ENCODE assay signal across 28 mouse cellular contexts in genomic region chr6:97897191-97897590, GRCm38 (mm10).
"Had no signal": no experiment of that assay in that cellular context is flagged by ENCODE, and none has a peak within 500 bp of the region (broad histone marks: within the 10 kb centered on the region; RNA-seq: fewer than 3 reads in every experiment).

No protein-coding gene starts in this region.

- H3K4me1 ChIP-seq: hindbrain, embryonic 13.5 days; hindbrain, embryonic 15.5 days; kidney, embryonic 15.5 days; liver, embryonic 13.5 days; liver, embryonic 15.5 days had no signal

- H3K27me3 ChIP-seq: heart, embryonic 13.5 days; heart, embryonic 15.5 days; hindbrain, embryonic 13.5 days; hindbrain, embryonic 15.5 days; kidney, embryonic 15.5 days; limb, embryonic 12.5 days; liver, embryonic 13.5 days; liver, embryonic 15.5 days had no signal

- H3K9me3 ChIP-seq: heart, embryonic 13.5 days; heart, embryonic 15.5 days; hindbrain, embryonic 13.5 days; hindbrain, embryonic 15.5 days; kidney, embryonic 15.5 days; limb, embryonic 12.5 days; liver, embryonic 13.5 days; liver, embryonic 15.5 days had no signal

- H3K36me3 ChIP-seq: heart, embryonic 13.5 days; heart, embryonic 15.5 days; hindbrain, embryonic 13.5 days; hindbrain, embryonic 15.5 days; kidney, embryonic 15.5 days; limb, embryonic 12.5 days; liver, embryonic 13.5 days; liver, embryonic 15.5 days had no signal

- DNase-seq: gastrocnemius, postnatal 14 days; gastrocnemius, postnatal 36 days; heart, adult 18-20 months; heart, postnatal 14 days; heart, postnatal 36 days; kidney, adult 11 months; kidney, adult 2 months; kidney, adult 9 months; kidney, postnatal 14 days; kidney, postnatal 36 days; layer of hippocampus, adult 9-11 months; layer of hippocampus, postnatal 36 days; left cerebral cortex, postnatal 4 days; liver; liver, embryonic 13.5 days; liver, postnatal 0 days had no signal

- H3K4me2 ChIP-seq: heart, embryonic 11.5 days; heart, embryonic 13.5 days; heart, embryonic 15.5 days; hindbrain, embryonic 13.5 days; hindbrain, embryonic 15.5 days; kidney, embryonic 15.5 days; limb, embryonic 12.5 days; liver, embryonic 11.5 days; liver, embryonic 13.5 days; liver, embryonic 15.5 days had no signal

- ATAC-seq: hindbrain, postnatal 0 days; intestine, embryonic 16.5 days; liver, postnatal 0 days had no signal

- H3K4me3 ChIP-seq: heart, embryonic 13.5 days; heart, embryonic 15.5 days; hindbrain, embryonic 13.5 days; hindbrain, embryonic 15.5 days; kidney, embryonic 15.5 days; limb, embryonic 12.5 days; liver, embryonic 13.5 days; liver, embryonic 15.5 days had no signal

- H3K9ac ChIP-seq: heart, embryonic 13.5 days; heart, embryonic 15.5 days; hindbrain, embryonic 13.5 days; hindbrain, embryonic 15.5 days; kidney, embryonic 15.5 days; limb, embryonic 12.5 days; liver, embryonic 13.5 days; liver, embryonic 15.5 days; liver, postnatal 0 days had no signal

- H3K27ac ChIP-seq: heart, embryonic 13.5 days; heart, embryonic 15.5 days; hindbrain, embryonic 13.5 days; hindbrain, embryonic 15.5 days; hindbrain, postnatal 0 days; kidney, embryonic 15.5 days; kidney, postnatal 0 days; limb, embryonic 12.5 days; liver, embryonic 13.5 days; liver, embryonic 15.5 days had no signal
